Mouse (Mus musculus) forebrain, embryonic 14.5 days (tissue): ENCODE data around the gene H2-Q10. TPM values are rescaled to one million over a fixed set of nuclear protein-coding genes. Genes with fewer than 3 reads are reported as not detected.
"Not testable (repeated sequence)": the region's sequence is repeated elsewhere in the genome, so short reads cannot be mapped to it uniquely, and the experiment has no call there.

ENCODE experiments used
- ATAC-seq: fragments of 200-750 bp; cut with Nextera tagmentation; 2 replicates; pipeline ENCODE4 v1.8.0; 2017; ENCODE audit warnings: mild to moderate bottlenecking, moderate library complexity
- DNase-seq: peaks from one replicate; pipeline ENCODE4 v3.0.0-alpha.2; 2015; ENCODE audit warnings: low spot score
- H3K27ac ChIP-seq: fragments of 300-500 bp; sonication (generic); 2 replicates; pipeline ENCODE4 v1.5.1; 2014; ENCODE audit warnings: low read depth, mild to moderate bottlenecking, control low read depth, low read length, moderate library complexity
- H3K27me3 ChIP-seq: fragments of 300-500 bp; sonication (generic); replicated peaks from 2 replicates; pipeline ENCODE4 v1.6.1; 2014; ENCODE audit warnings: low read length, control low read depth, mixed read lengths; ENCODE audit not compliant: control insufficient read depth, insufficient read depth
- H3K36me3 ChIP-seq: fragments of 300-500 bp; sonication (generic); 2 replicates; pipeline ENCODE4 v1.6.1; 2014; ENCODE audit warnings: low read length, control low read depth; ENCODE audit not compliant: control insufficient read depth, insufficient read depth
- H3K4me1 ChIP-seq: fragments of 300-500 bp; sonication (generic); 2 replicates; pipeline ENCODE4 v1.6.1; 2014; ENCODE audit warnings: antibody characterized with exemption, low read length, control low read depth; ENCODE audit not compliant: control insufficient read depth, insufficient read depth
- H3K4me2 ChIP-seq: fragments of 300-500 bp; sonication (generic); 2 replicates; pipeline ENCODE4 v1.6.1; 2014; ENCODE audit warnings: mild to moderate bottlenecking, control low read depth, low read length
- H3K4me3 ChIP-seq: fragments of 300-500 bp; sonication (generic); 2 replicates; pipeline ENCODE4 v1.5.1; 2014; ENCODE audit warnings: low read depth, low read length, control low read depth
- H3K9ac ChIP-seq: fragments of 300-500 bp; sonication (generic); 2 replicates; pipeline ENCODE4 v1.6.1; 2014; ENCODE audit warnings: mild to moderate bottlenecking, low read length, control low read depth, moderate library complexity
- H3K9me3 ChIP-seq: fragments of 300-500 bp; sonication (generic); replicated peaks from 2 replicates; pipeline ENCODE4 v1.6.1; 2016; ENCODE audit warnings: low read length, control low read depth, mixed read lengths; ENCODE audit not compliant: control insufficient read depth
- WGBS: fragments of 180-500 bp; shearing (Covaris S2); extraction: QIAGEN DNeasy Blood & Tissue Kit; methylation state at CpG from one replicate; pipeline ENCODE4 v1.1.7; 2014; 5-methylcytosine and 5-hydroxymethylcytosine counted together
- polyA plus RNA-seq: library from polyadenylated mRNA; unstranded; fragments of >200 nt; fragmentation: Nextera tagmentation; extraction: Ambion mirVana; gene quantifications from 2 replicates; pipeline ENCODE4 v1.2.1, GENCODE M21; 2014

Gene H2-Q10
- polyA plus RNA-seq, 1 experiment from 2014 or later, result 0.23 TPM

GRCm38 (mm10) chr17:35428883-35429282 is 41.0 kb upstream of the H2-Q10 start:
- not testable (repeated sequence) for H3K36me3 ChIP-seq, H3K4me2 ChIP-seq, DNase-seq, H3K4me3 ChIP-seq, H3K27me3 ChIP-seq, ATAC-seq, H3K9ac ChIP-seq, H3K4me1 ChIP-seq, H3K9me3 ChIP-seq, H3K27ac ChIP-seq
- WGBS, result 87% methylated on average over 6 of the region's 6 CpGs

GRCm38 (mm10) chr17:35430671-35431070 is 39.2 kb upstream of the H2-Q10 start:
- H3K9ac ChIP-seq, ATAC-seq, H3K27me3 ChIP-seq, H3K9me3 ChIP-seq, H3K27ac ChIP-seq, H3K4me3 ChIP-seq, H3K36me3 ChIP-seq, H3K4me2 ChIP-seq, H3K4me1 ChIP-seq, DNase-seq: not testable (repeated sequence)
- 88% methylated on average over 6 of the region's 6 CpGs for WGBS

- not testable (repeated sequence) for H3K36me3 ChIP-seq, H3K27ac ChIP-seq, ATAC-seq, H3K9ac ChIP-seq, H3K9me3 ChIP-seq, H3K27me3 ChIP-seq, H3K4me2 ChIP-seq, DNase-seq, H3K4me3 ChIP-seq, H3K4me1 ChIP-seq
- 83% methylated on average over 3 of the region's 3 CpGs for WGBS
These were observed 37.7 kb upstream of the H2-Q10 start for GRCm38 (mm10) chr17:35432167-35432566.

GRCm38 (mm10) chr17:35434836-35435235 is 35.1 kb upstream of the H2-Q10 start:
- not testable (repeated sequence) for H3K4me3 ChIP-seq, H3K9me3 ChIP-seq, H3K4me1 ChIP-seq, H3K4me2 ChIP-seq, H3K27ac ChIP-seq, H3K36me3 ChIP-seq, ATAC-seq, H3K27me3 ChIP-seq, H3K9ac ChIP-seq, DNase-seq
- WGBS, result 8% methylated on average over 8 of the region's 8 CpGs

- not testable (repeated sequence) for H3K36me3 ChIP-seq, H3K9ac ChIP-seq, H3K4me3 ChIP-seq, H3K27me3 ChIP-seq, H3K4me2 ChIP-seq, H3K4me1 ChIP-seq, DNase-seq, H3K9me3 ChIP-seq, H3K27ac ChIP-seq, ATAC-seq
- WGBS, result 72% methylated on average over 3 of the region's 3 CpGs
These were observed 34.3 kb upstream of the H2-Q10 start for GRCm38 (mm10) chr17:35435577-35435976.

GRCm38 (mm10) chr17:35437386-35437936 is 32.4 kb upstream of the H2-Q10 start:
- H3K4me1 ChIP-seq, H3K27ac ChIP-seq, DNase-seq, H3K9me3 ChIP-seq, ATAC-seq, H3K4me3 ChIP-seq, H3K36me3 ChIP-seq, H3K27me3 ChIP-seq, H3K4me2 ChIP-seq, H3K9ac ChIP-seq: not testable (repeated sequence)
- 74% methylated on average over 1 of the region's 1 CpGs for WGBS

- not testable (repeated sequence) for H3K4me3 ChIP-seq, H3K9ac ChIP-seq, H3K4me1 ChIP-seq, H3K9me3 ChIP-seq, DNase-seq, ATAC-seq, H3K4me2 ChIP-seq, H3K27me3 ChIP-seq, H3K27ac ChIP-seq, H3K36me3 ChIP-seq
- WGBS, result 77% methylated on average over 1 of the region's 3 CpGs
These were observed 31.5 kb upstream of the H2-Q10 start for GRCm38 (mm10) chr17:35438395-35438794.

- H3K36me3 ChIP-seq, H3K9me3 ChIP-seq, H3K4me1 ChIP-seq, H3K27ac ChIP-seq, H3K27me3 ChIP-seq: not testable (repeated sequence)
- peak within 1 kb of the TSS; percentile 78 for H3K4me2 ChIP-seq
- ATAC-seq (peak; percentile 90), DNase-seq (peak; percentile 79)
- 5% methylated on average over 17 of the region's 18 CpGs for WGBS
- peak within 1 kb of the TSS; percentile 59 for H3K9ac ChIP-seq
- H3K4me3 ChIP-seq, result peak within 1 kb of the TSS; percentile 37
These were observed 31.0 kb upstream of the H2-Q10 start, which contains the start of gene H2-Q7 for GRCm38 (mm10) chr17:35438885-35439284. TSS of gene H2-Q7 (plus strand) at chr17:35439155.

- not testable (repeated sequence) for DNase-seq, H3K27ac ChIP-seq, H3K4me1 ChIP-seq, H3K36me3 ChIP-seq, H3K9me3 ChIP-seq, H3K27me3 ChIP-seq
- Histone ChIP-seq H3K4me2 (peak overlapping the region; percentile 78), H3K9ac (peak overlapping the region; percentile 59), H3K4me3 (peak overlapping the region; percentile 37)
- ATAC-seq, result peak; percentile 65
- 1% methylated on average over 38 of the region's 48 CpGs for WGBS
These were observed 30.6 kb upstream of the H2-Q10 start for GRCm38 (mm10) chr17:35439295-35439747.
